Mouse (Mus musculus) lung, adult 2 months (tissue): ENCODE data around the gene Snip1. TPM values are rescaled to one million over a fixed set of nuclear protein-coding genes. Genes with fewer than 3 reads are reported as not detected.

ENCODE experiments used
- DNase-seq: peaks from one replicate; pipeline ENCODE4 v3.0.0; 2022
- H3K4me1 ChIP-seq: fragments of 200-500 bp; 2 replicates; pipeline ENCODE4 v1.6.1; 2011; ENCODE audit warnings: low read length; ENCODE audit not compliant: control insufficient read depth, insufficient read depth
- H3K4me3 ChIP-seq: fragments of 200-500 bp; replicated peaks from 2 replicates; pipeline ENCODE3; 2011; ENCODE audit warnings: low read depth, mild to moderate bottlenecking, control low read depth, low read length; ENCODE audit errors: extremely low read depth
- CTCF ChIP-seq: fragments of 200-500 bp; IDR thresholded peaks from 2 replicates; pipeline ENCODE4 v1.5.1; 2011; ENCODE audit warnings: mild to moderate bottlenecking, low read length, control low read depth; ENCODE audit not compliant: insufficient read depth
- POLR2A ChIP-seq: fragments of 200-500 bp; IDR thresholded peaks from 2 replicates; pipeline ENCODE4 v1.6.1; 2011; ENCODE audit warnings: low read depth, mild to moderate bottlenecking, control low read depth, low read length, borderline replicate concordance; ENCODE audit errors: extremely low read depth
- WGBS: fragments of 180-500 bp; shearing (Covaris S2); methylation state at CpG from one replicate; pipeline ENCODE4 v1.1.7; 2018; 5-methylcytosine and 5-hydroxymethylcytosine counted together
- polyA plus RNA-seq: library from polyadenylated mRNA; depleted of rRNA; stranded (reverse); fragments of >200 nt; gene quantifications from 2 replicates; pipeline ENCODE4 v1.2.3, GENCODE M21; 2012; rRNA removed

Snip1 gene
- polyA plus RNA-seq, result 7.8 and 8.8 TPM in 2 replicates

- H3K4me1 ChIP-seq, result 0 out of 2 replicates have a peak, but pooled peaks cover 4% of the 10 kb centered on the region
- 1% methylated on average over 78 of the region's 78 CpGs for WGBS
- H3K4me3 ChIP-seq, result peak within 1 kb of the TSS; percentile 69
- DNase-seq, result peak; percentile 97
- TF ChIP-seq POLR2A (peak; percentile 90), CTCF (no peak)
Observed at GRCm38 (mm10) chr4:125066490-125067370, at the start of gene Snip1. Gene Snip1, plus strand, starts transcription at chr4:125066672.

GRCm38 (mm10) chr4:125017431-125017830, 49.0 kb upstream of the Snip1 start:
- DNase-seq, result peak; percentile 33
- H3K4me1 ChIP-seq, result peaks cover 5% of the 10 kb centered on the region; the same call in 1 of the 2 replicates
- 53% methylated on average over 11 of the region's 11 CpGs for WGBS
- TF ChIP-seq POLR2A (no peak), CTCF (no peak)
- H3K4me3 ChIP-seq, result no peak overlapping the region

GRCm38 (mm10) chr4:125020780-125021538, 45.5 kb upstream of the Snip1 start:
- 28% methylated on average over 11 of the region's 11 CpGs for WGBS
- Histone ChIP-seq H3K4me3 (no peak overlapping the region), H3K4me1 (peaks cover 5% of the 10 kb centered on the region; the same call in 1 of the 2 replicates)
- no peak for DNase-seq
- no peak for TF ChIP-seq POLR2A
- TF ChIP-seq CTCF, result peak; percentile 24; the same call in 1 of the 2 replicates

- peak; percentile 93 for DNase-seq
- H3K4me1 ChIP-seq, result peaks cover 4% of the 10 kb centered on the region; the same call in 1 of the 2 replicates
- TF ChIP-seq CTCF (no peak), POLR2A (peak; percentile 93; the same call in 1 of the 2 replicates)
- H3K4me3 ChIP-seq, result peak overlapping the region; percentile 75
- WGBS, result under 1% methylated on average over 50 of the region's 50 CpGs
Observed at GRCm38 (mm10) chr4:125029891-125030614, 36.4 kb upstream of the Snip1 start.

- Histone ChIP-seq H3K4me3 (no peak overlapping the region), H3K4me1 (peaks cover 4% of the 10 kb centered on the region; the same call in 1 of the 2 replicates)
- DNase-seq, result no peak
- WGBS, result 73% methylated on average over 4 of the region's 4 CpGs
- TF ChIP-seq CTCF (no peak), POLR2A (no peak)
Observed at GRCm38 (mm10) chr4:125034341-125034740, 32.1 kb upstream of the Snip1 start.

- no peak overlapping the region for H3K4me3 ChIP-seq
- H3K4me1 ChIP-seq, result no peaks in the 10 kb centered on the region
- WGBS, result 73% methylated on average over 7 of the region's 7 CpGs
- no peak for TF ChIP-seq POLR2A
- no peak for TF ChIP-seq CTCF
- DNase-seq, result no peak
Observed at GRCm38 (mm10) chr4:125044454-125044853, 22.0 kb upstream of the Snip1 start.

GRCm38 (mm10) chr4:125055385-125055784, 11.1 kb upstream of the Snip1 start:
- WGBS, result 79% methylated on average over 9 of the region's 9 CpGs

GRCm38 (mm10) chr4:125056476-125056875, 10.0 kb upstream of the Snip1 start:
- Histone ChIP-seq H3K4me1 (no peaks in the 10 kb centered on the region), H3K4me3 (no peak overlapping the region)
- WGBS, result 86% methylated on average over 4 of the region's 4 CpGs
- TF ChIP-seq CTCF (no peak), POLR2A (no peak)
- DNase-seq, result no peak

More at GRCm38 (mm10) chr4:125055385-125055784, 11.1 kb upstream of the Snip1 start:
- no peaks in the 10 kb centered on the region for H3K4me1 ChIP-seq
- H3K4me3 ChIP-seq, result no peak overlapping the region
- DNase-seq, result no peak
- TF ChIP-seq POLR2A (no peak), CTCF (no peak)

- no peak for DNase-seq
- Histone ChIP-seq H3K4me1 (no peaks in the 10 kb centered on the region), H3K4me3 (no peak overlapping the region)
- 38% methylated on average over 3 of the region's 3 CpGs for WGBS
- TF ChIP-seq POLR2A (no peak), CTCF (no peak)
Observed at GRCm38 (mm10) chr4:125057273-125057672, 9.2 kb upstream of the Snip1 start.
